Mouse (Mus musculus) adipocyte (in vitro differentiated cells): ENCODE data around the gene Edaradd.

Source experiments
- DNase-seq: peaks from one replicate; pipeline ENCODE4 v3.0.0-alpha.2; 2016; ENCODE audit warnings: low spot score

The Edaradd gene

DNA sequence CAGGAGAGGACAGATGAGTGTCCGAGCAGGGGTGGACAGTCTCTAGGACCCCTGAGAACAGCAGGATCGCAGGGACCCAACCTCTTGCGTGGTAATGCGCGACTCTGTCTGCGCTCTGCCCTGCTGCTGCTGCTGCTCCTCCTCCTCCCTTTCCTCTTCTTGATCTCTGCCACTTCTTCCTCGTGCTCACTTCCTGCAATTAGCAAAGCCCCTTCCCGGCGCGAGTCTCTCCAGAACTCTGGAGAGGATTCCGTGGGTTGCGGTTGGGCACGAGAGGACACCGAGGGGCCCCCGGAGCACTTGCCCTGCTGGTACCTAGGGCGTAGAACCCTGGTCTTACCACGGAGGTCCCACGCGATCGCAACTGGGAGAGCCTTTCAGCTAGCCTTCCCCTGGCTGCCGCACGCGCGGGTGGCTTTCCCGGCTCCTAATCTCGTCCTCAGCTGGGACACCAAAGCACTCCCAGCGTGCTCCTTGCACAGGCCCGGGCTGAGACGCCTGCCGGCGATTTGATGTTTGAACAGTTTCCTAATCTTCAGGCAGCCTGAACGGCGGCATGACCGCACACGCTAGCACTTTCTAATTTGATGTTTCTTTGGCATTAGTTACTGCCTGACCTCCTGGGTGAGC is at the start of gene Edaradd:
Gene Edaradd (minus strand): TSS at position 484 of the 630 bp plus-strand sequence.
- no peak for DNase-seq

DNA sequence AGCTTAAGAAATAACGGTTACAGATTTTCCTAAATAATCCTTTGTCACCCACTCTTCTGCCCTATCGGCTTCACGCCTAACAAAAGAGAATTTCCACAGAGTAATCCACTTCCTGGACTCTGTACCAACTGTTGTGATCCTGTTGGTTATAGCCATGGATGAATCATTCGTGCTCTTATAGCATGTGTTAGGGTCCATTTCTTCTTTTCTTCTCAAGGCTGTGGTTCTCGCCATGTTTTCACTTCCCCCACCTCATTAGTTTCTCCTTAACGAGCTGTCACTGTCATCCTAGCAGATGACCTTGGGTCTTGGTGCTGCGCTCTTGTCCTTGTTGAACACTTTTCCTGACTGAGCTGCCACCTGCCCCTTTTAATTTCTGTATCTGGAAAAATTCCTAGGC is 49.5 kb upstream of the Edaradd start:
- no peak for DNase-seq

DNA sequence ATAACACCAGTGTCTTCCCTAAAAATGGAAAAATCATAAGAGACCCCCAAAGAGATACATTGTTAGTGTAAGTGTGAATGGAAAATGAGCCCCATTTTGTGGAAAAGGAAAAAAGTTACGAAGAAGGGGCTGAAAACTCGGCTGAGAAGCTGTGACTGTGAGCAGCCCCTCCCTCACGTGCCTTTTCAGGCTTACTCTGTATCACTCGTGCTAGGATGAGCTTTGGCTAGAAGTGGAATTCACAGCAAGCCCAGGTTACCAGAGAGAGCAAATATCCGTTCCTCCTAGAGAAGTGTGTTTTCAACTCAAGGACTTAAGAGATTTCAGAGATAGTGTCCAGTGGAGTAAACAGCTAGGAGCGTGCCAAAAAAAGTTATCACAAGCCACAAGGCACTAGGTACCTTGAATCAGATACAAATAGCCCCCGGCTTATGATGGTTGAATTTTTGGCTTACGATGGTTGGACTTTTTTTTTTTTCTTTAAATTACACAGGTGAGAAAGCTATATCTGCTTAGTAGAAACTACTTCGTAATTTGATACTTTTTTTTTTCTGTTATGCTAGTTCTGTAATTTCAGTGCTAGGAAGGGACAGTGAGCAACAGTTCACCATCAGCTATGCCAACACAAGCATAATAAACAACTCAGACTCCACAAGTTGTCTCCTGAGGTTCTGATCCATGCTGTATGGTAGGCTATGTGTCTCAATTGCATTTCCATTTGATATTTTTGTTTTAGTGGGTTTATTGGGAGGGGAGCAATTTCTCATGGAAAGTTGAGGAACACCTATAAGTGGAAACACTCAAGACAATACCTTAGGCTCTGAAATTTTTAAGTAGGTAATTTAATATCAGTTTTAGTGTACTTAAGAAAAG is 48.6 kb upstream of the Edaradd start:
- no peak for DNase-seq

DNA sequence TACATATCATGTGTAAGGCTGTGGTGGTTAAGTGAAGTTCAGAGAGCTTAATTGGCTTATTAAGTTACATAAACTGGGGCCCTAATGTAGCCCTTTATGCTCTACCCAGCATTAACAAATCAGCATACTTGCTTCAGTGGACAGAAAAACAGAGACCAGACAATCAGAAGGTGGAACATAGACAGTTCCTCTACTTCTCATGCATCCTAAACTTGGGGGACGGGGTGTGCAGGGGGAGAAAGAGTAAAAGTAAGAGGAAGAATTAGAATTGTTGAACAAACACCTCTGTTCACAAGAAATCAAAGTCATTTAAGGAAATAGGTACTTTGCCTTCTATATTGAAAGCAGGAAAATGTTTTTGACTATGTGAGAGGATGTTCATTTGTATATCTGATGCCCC is 47.7 kb upstream of the Edaradd start:
- no peak for DNase-seq

DNA sequence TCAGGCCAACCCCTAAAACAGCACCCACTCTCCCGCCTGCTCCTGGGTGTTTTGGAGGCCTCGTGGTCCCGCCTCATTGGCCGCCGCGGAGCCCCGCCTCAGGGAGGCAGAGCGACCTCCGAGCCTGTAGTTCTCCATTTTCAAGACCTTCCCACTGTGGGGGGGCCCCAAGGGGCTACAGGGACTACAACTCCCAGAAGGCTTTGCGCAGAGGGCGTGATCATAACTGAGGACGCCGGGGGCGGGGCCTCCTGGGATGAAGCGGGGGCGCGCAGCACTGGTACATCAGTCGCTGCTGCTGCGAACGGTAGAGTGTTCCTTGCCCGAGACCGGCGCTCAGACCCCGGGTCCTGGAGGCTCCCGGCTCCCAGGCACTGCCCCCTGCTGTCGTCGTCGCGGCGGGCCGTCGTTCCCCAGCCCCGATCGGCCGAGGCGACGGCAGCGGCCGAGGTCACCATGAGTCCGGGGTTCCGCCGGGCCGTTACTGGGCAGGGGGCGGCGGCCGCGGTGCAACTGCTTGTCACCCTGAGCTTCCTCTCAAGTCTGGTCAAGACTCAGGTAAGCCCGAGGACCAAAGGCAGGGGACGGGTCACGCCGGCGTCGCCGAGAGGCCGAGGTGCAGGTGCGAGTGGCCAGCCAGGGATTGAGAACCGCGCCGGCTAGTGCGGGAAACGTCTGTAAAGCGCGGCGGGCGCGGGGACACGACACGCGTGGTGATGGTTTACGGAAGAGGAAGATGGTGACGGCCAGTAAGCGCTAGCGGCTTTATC is 45.6 kb upstream of the Edaradd start, which contains the start of gene Ero1lb:
Gene Ero1lb (plus strand): TSS at position 254 of the 770 bp plus-strand sequence.
- peak; percentile 93 for DNase-seq

DNA sequence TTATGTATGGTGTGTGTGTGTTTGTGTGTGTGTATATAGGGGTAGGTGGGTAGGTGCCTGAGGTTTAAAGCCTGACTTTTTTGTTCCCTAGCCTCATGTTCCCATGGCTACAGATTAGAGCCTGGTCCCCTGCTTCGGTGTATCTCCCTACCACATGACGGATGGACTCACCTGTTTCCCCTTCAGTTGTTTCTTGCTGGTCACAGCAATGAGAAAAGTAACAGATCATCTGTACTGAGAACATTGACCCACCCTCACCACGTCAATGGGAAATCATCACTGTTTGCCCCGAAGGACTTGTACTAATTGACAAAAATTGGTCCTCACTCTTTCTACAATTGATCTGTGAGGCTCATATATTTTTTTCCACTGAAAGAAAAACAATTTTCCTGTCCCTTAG is 42.0 kb upstream of the Edaradd start:
- DNase-seq = no peak

DNA sequence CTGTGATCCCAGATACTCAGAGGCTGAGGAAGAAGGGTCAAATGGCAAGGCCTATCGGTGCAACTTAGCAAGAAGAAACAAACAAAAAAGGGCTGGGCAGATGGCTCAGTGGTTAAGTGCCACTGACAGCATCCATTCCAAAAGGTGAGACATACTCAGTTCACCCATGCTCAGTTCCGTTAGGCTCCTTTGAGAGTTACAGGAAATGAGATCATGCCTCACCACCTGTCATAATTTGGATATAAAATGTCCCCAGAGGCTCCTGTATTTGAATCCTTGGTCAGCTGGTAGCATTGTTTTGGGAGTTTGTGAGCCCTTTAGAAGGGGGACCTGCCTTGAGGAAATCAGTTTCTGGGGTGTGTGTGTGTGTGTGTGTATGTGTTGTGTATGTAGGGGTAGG is 41.5 kb upstream of the Edaradd start:
- DNase-seq = no peak

DNA sequence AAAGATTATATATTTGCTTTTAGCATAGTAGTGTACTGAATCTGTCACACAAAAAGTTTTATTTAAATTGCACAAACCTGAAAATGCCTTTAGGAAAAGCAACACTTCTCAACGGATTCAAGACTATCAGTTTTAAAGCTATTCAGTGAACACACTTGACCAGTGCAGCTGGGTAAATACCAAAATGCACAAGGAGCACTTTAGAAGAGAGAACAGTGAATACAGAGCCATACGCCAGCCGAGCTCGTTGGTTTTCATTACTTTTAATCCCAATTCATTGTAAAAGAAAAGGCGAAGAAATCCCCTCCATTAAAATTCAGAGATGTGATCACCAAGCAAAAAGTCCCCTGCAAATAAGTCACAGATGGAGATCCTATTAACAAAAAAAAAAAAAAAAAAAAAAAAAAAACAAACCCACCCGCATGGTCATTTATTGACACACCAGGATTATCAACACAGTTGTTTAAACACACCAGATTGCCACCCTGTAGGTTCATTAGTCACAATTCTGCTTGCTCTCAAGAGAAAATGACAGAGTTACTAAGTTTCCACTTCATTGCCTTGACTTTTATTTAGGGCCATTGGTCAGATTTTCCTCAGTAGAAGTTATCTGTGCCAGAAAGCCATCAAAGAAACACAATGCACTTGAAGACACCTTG is 39.4 kb upstream of the Edaradd start:
- no peak for DNase-seq

DNA sequence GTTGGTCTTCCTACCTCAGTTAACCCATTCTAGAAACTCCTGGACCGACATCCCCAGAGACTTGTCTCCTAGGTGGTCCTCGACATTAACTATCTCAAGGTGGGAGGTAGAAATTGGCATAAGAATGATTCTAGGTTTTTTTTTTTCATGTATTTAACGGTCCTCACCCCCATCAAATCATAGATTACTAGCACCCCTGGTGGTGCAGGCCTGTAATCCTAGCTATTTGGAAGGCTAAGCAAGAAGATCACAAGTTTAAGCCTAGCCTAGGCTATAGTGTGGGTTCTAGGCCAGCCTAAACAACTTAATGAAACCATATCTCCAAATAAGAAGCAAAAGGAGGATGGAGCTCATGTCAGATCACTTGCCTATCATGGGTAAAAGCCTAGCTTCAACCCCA is 38.8 kb upstream of the Edaradd start:
- no peak for DNase-seq

DNA sequence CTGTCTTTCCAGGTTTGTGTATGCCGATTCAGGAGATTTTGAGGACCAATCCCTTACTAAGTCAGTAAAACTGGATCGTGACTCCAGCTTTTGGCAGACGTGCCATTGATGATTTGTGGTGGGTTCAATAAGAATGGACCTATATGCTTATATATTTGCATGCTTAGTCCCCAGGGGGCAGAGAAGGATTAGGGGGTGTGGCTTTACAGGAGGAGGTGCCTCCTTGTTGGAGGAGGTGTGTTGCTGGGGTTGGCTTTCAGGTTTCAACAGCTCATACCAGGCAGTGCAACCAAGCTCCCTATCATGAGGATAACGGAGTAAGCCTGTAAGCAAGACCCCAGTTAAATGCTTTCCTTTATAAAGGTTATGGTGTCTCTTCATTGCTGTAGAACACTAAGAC is 34.0 kb upstream of the Edaradd start:
- DNase-seq = no peak

DNA sequence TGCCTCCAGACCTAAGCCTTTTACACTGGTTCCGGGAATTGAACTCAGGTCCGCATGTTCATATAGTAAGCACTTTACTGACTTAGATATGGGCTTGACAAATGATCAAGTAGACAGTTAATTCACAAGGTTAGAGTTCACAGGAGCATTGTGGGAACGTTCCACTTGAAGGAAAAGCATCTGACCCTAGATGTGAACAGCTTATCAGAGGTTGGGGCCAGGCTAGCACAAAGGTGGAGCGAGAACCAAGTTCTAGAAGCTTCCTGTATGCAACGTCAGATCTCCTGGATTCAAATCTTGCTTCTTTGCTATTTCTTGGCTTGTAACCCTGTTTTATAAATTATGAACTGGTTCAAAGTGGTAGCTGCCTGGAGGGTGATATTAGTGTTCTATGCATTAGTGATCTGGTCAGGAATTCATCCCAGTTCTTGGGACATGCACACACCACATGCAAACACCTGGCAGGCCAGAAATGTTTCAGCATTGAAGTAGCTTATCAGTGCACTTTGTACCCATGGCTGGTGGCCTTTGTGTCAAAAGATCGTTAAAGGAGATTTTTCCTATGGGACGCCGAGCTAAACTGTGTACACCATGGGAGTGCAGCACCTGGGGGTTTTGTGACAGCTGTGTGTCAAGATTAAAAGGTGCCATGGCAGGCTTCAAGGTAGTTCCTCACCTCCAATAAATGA is 23.8 kb upstream of the Edaradd start:
- no peak for DNase-seq

DNA sequence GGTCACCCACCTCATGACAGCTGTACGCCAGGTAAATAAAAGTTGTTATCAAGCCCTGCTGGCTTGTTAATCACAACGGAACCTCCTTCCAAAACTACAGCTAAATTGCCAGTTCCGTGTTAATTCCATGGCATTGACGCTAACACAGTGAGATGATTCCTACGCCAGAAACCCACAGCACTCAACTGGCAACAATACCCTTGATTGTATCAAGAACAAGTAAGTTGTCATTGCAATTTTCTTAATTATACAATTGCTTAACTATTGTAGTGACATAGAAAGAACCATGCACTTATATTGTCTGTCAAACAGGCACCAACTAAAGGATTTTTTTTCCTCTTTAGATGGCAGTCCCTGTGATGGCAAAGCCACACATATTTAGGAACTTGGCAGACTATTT is 23.0 kb upstream of the Edaradd start:
- DNase-seq = no peak

DNA sequence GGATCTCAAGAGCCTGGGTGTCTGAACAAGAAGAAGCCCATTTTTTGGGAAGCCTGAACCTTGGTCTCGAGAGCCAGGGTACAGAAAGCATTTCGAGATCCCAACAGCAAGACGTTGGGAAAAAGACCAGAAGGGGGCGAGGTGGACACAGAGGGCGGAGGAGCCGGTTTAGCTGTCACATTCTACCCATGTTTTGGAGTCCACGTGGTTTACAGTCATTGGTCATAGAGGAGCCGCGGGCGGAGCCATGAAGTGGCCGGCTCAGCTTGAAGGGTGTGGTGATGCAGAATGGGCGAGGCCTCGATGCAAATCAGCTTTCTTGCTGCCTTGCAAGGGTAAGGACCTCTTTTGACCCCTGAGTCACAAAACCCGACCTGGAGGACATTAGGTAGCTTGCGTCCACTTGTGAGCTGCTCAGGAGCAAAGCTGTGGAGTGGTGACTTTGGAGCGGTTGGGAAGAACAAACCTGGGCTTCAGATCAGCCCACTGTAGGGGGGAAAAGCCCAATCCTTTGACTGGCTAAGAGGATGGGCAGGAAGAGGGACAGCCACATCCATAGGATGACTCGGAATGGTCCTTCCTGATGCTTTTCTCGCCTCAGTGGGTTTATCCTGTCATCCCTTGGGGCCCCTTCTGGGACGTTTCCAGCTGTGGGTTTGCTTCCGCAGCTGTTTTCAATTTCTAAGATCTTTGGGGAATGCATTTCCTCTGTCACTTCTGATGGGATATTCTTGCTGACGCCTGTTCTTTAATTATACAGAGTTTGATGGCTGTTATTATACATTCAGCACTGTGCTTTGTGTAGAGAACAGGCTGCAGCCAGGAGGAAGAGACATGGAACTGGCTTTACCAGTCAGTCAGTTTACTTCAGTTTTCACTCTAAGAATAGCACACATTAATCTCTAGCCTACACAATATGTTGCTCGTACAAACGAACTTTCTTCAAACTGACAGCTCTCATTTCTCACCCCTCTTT is 22.1 kb upstream of the Edaradd start:
- DNase-seq = no peak

DNA sequence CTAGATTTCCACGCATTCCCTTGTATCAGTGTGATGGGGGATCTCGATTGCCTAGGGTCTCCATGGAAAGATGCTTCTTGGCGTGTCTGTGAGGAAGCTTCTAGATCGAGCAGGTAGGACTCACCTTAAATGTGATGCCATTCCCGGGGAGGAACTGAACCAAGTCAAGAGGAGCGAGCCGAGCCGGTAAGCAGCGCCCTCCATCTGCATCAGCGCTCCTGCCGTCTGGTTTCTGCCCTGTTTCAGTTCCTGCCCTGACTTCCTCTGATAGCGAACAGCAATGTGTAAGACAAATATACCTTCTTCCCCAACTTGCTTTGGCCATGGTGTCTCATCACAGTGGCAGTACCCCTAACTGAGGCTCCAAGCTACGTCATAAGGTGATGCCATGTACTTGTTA is 19.9 kb upstream of the Edaradd start:
- no peak for DNase-seq

DNA sequence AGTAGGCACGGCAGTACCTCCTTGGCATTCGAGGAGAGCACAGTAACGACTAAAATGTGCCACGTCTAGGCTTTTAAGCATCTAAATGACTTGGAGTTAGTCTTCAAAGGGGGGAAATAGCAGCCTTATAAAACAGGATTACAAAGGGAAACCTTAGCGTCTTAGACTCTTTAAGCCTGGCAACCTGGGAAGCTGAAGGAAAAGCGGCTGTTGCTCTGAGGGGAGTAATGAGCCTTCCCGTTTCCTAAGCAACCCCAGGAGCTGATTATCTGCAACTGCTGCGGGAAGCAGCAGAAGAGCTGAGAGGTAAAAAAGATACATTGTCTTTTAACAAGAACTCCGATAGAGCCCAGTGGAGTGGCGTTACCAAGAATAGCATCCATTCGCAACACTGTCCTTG is 19.5 kb upstream of the Edaradd start:
- DNase-seq = no peak

DNA sequence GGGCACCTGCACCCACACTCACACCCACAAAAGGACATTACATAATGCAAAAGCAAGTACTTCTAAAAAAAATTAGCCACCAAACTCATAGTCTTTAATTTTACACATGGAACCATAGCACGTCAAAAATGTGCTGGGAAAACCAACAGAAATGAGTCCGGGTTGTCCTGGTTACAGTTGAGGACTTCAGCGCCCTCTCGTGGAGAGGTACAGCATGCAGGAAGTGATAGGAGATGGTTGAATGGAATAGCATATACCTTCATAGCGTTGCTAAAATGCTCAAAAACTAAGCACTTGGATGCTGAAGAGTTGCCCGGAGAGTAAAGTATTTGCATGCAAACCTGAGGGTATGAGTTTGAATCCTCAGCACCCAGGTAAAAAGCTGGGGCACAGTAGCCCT is 17.7 kb upstream of the Edaradd start:
- DNase-seq = peak; percentile 41

DNA sequence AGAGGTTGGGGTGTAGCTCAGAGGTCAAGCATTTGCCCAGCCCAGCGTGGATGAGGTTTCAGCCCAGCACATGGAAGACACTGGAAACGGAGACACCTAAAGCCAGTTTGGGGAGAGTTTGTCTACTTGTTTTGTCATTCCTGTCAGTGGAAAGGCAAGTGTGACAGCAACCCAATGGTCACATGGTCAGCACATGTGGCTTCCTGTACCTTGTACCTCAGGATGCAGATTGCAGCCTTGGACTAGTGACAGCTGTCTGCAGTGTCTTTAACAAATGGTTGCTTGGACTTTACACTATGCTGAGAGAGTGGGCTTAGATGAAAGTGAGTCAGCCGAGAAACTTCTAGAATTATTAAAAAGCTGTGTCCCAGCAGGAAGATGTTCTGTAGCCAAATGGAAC is 14.4 kb upstream of the Edaradd start:
- no peak for DNase-seq

DNA sequence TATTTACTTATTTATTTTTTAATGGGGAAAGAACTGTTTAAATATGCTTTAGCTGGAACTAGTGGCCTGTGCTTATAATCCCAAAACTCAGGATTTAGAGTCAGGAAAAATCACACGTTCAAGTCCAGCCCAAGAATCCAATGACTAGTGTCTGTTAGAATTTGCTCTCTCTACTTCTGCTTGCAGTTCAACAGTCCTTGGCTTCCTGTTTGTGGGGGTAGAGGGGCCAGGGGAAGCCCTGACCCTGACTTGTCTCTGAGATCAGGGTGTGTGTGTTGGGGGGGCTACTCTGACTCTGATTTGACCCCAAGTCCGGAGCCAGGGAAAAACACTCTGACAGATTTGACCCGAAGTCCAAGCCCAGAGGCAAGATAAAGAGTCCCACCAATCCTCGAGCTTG is 5.4 kb upstream of the Edaradd start:
- no peak for DNase-seq

DNA sequence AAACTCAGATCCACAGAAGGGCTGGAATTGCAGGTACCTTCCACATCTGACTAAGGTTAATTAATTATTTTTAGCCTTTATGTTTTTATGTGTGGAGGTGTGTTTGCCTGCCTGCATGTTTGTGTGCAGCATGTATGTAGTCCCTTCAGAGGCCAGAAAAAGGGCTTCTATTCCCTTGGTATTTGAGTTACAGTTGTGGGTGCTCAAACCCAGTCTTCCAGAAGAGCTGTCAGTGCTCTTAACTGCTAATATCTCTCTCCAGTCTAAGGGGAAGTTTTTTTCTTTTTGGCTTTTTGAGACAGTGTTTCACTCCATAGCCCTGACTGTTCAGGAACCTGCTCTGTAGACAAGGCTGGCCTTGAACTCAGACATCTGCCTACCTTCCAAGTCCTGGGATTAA is 2.1 kb upstream of the Edaradd start:
- DNase-seq = no peak

DNA sequence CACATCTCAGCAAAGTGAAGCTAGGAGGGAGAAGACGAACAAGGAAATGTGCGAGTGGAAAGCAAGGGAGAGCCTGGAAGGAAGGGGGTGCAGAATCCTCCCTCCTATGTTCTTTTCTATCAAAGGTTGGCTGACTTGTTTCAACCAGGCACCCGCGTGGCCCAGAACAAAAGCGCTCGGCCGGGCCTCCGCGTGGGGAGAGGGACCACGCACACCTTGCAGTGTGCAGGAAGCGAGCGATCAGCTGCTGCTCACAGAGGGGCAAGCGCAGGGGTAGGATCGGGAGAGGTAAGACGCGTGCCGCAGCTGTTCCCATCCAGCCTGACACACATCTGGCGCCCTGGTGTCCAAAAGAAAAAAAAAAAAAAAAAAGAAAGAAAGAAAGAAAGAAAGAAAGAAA is 867 bp downstream of the Edaradd start:
- DNase-seq = no peak
